ENCODE assay signal across 16 mouse cellular contexts in the genomic region with DNA sequence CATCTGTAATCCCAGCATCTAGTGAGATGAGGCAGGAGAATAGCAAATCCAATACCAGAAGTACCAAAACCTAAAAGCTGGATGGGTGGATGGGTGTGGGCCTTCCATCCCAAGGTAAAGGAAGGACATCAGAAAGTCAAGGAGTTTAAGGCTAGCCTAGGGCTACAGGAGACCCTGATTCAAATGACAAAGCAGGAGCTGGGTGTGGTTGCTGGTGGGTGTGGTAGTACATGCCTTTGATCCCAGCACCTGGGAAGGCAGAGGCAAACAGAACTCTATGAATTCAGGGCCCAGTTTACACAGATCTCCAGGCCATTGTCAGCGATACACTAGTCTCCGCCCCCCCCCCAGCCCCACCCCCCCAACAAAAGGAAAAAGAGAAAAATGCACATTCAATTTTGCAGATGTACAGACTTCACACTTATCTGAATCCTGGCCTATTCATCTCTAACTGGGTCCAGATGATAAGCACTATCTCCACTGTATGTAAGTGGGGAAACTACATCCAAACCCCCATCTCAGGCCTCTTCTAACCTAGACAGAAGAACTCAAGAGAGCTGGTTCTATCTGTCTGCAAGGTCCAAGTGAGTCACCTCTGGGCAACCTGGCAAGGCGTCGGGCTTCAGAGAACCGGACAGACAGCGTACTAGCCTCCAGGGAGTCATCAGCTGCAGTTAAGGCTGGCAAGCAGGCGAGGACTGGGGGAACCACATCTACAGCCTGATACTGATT. TPM values are rescaled to one million over a fixed set of nuclear protein-coding genes. Genes with fewer than 3 reads are reported as not detected.
A peak's percentile ranks its signal among the peaks of the same experiment; 100 is the strongest.
DNase-seq lines count a peak whose midpoint lies in the region; ATAC-seq lines count a peak whose summit lies in the region.
"Had no signal": no experiment of that assay in that cellular context is flagged by ENCODE, and none has a peak within 500 bp of the region (broad histone marks: within the 10 kb centered on the region; RNA-seq: fewer than 3 reads in every experiment).

No protein-coding gene starts in this region.

- H3K4me2 ChIP-seq in liver, embryonic 11.5 days = peak overlapping the region; percentile 43
- H3K4me2 ChIP-seq: hindbrain, embryonic 13.5 days had no signal

- no peaks in the 10 kb centered on the region for H3K27me3 ChIP-seq in liver, embryonic 11.5 days (replicated peaks; ENCODE audit: control insufficient read depth, insufficient read depth, low read length)
- H3K27me3 ChIP-seq: hindbrain, embryonic 13.5 days had no signal

- no peaks in the 10 kb centered on the region for H3K9me3 ChIP-seq in liver, embryonic 11.5 days (ENCODE audit: control insufficient read depth, low read length)
- H3K9me3 ChIP-seq: hindbrain, embryonic 13.5 days had no signal

- H3K4me1 ChIP-seq in liver, embryonic 11.5 days (replicated peaks; ENCODE audit: control insufficient read depth, insufficient read depth, low read length) = peaks cover 46% of the 10 kb centered on the region

- peak; percentile 40 for ATAC-seq in liver, embryonic 11.5 days (replicated peaks; ENCODE audit: low FRiP score)
- ATAC-seq in megakaryocyte-erythroid progenitor cell, adult 5-6 weeks (replicated peaks; ENCODE audit: low FRiP score, low TSS enrichment, poor library complexity, severe bottlenecking) = peak; percentile 7; the same call in 1 of the 2 replicates
- ATAC-seq: CD4-positive, CD25-positive, alpha-beta regulatory T cell, adult 4 months had no signal

- H3K27ac ChIP-seq in liver, embryonic 11.5 days (ENCODE audit: low read depth, low read length) = peak overlapping the region; percentile 57
- H3K27ac ChIP-seq: hindbrain, embryonic 13.5 days had no signal

- WGBS in liver, embryonic 11.5 days = 66% methylated on average over 7 of the region's 7 CpGs

- 0 out of 2 replicates have a peak overlapping the region, but pooled peaks have one; percentile 11 for H3K4me3 ChIP-seq in liver, embryonic 11.5 days (ENCODE audit: low read depth, low read length)
- H3K4me3 ChIP-seq: hindbrain, embryonic 13.5 days had no signal

- H3K9ac ChIP-seq in liver, embryonic 11.5 days (ENCODE audit: low read depth, low read length) = no peak overlapping the region
- H3K9ac ChIP-seq: hindbrain, embryonic 13.5 days had no signal

- H3K36me3 ChIP-seq in liver, embryonic 11.5 days (ENCODE audit: control insufficient read depth, insufficient read depth, low read length) = no peaks in the 10 kb centered on the region; the same call in none of the 2 replicates

- DNase-seq in adrenal gland, postnatal 14 days = peak; percentile 26
- no peak for DNase-seq in adrenal gland, adult 2 months
- DNase-seq in liver, embryonic 11.5 days (ENCODE audit: low spot score) = no peak
- no peak for DNase-seq in liver
- DNase-seq in adipocyte (ENCODE audit: low spot score) = peak; percentile 29
- DNase-seq in right cerebral cortex, postnatal 25 days = no peak
- DNase-seq in left cerebral cortex, adult 8-10 months (ENCODE audit: low spot score in 2 of 2) = no peak
- DNase-seq: adrenal gland, postnatal 10 days; gastrocnemius, postnatal 10 days; kidney, postnatal 4 days; lung, adult 18-20 months; right cerebral cortex, postnatal 4 days; thymus, postnatal 25 days had no signal

RNA-seq across cellular contexts. Expression of gene Ulk1, which starts 5.7 kb away (rescaled TPM):
- 49.0 and 50.7 TPM in 2 replicates for total RNA-seq in adrenal gland, postnatal 14 days (2021)
- total RNA-seq in adrenal gland, adult 2 months (2021) = 10 to 100 TPM; 38.1 to 49.7 TPM
- 71.4 and 95.4 TPM in 2 replicates for polyA plus RNA-seq in adrenal gland, adult 2 months (2012; rRNA removed)
- polyA plus RNA-seq in liver, embryonic 11.5 days (2014; fragmentation: Nextera tagmentation; extraction: Ambion mirVana) = 13.8 and 15.7 TPM in 2 replicates
- 32.2 and 52.2 TPM in 2 replicates for total RNA-seq in megakaryocyte-erythroid progenitor cell, adult 5-6 weeks (2014; fragmentation: Nextera tagmentation)
- total RNA-seq in megakaryocyte-erythroid progenitor cell, adult 5-6 weeks (2017) = 7.8 and 14.8 TPM in 2 replicates
- 10 to 100 TPM; 59.2 to 67.2 (median 66.3) TPM for total RNA-seq in left cerebral cortex, adult 8-10 months (2022)

RNA-seq across cellular contexts. Expression of gene Pus1, which starts 23.7 kb away (rescaled TPM):
- 38.5 and 45.8 TPM in 2 replicates for total RNA-seq in adrenal gland, postnatal 14 days (2021)
- 10 to 100 TPM; 37.0 to 54.3 TPM for total RNA-seq in adrenal gland, adult 2 months (2021)
- polyA plus RNA-seq in adrenal gland, adult 2 months (2012; rRNA removed) = 23.1 and 29.4 TPM in 2 replicates
- 49.8 and 54.3 TPM in 2 replicates for polyA plus RNA-seq in liver, embryonic 11.5 days (2014; fragmentation: Nextera tagmentation; extraction: Ambion mirVana)
- total RNA-seq in megakaryocyte-erythroid progenitor cell, adult 5-6 weeks (2014; fragmentation: Nextera tagmentation) = 57.4 and 74.3 TPM in 2 replicates
- total RNA-seq in megakaryocyte-erythroid progenitor cell, adult 5-6 weeks (2017) = 82.3 and 102 TPM in 2 replicates
- 10 to 100 TPM; 18.6 to 25.2 (median 19.7) TPM for total RNA-seq in left cerebral cortex, adult 8-10 months (2022)

RNA-seq across cellular contexts. Expression of gene Ep400, which starts 33.7 kb away (rescaled TPM):
- total RNA-seq in adrenal gland, postnatal 14 days (2021) = 84.7 and 85.3 TPM in 2 replicates
- 10 to 100 TPM; 69.1 to 90.6 TPM for total RNA-seq in adrenal gland, adult 2 months (2021)
- 68.3 and 74.6 TPM in 2 replicates for polyA plus RNA-seq in adrenal gland, adult 2 months (2012; rRNA removed)
- 42.2 and 44.5 TPM in 2 replicates for polyA plus RNA-seq in liver, embryonic 11.5 days (2014; fragmentation: Nextera tagmentation; extraction: Ambion mirVana)
- 181 and 186 TPM in 2 replicates for total RNA-seq in megakaryocyte-erythroid progenitor cell, adult 5-6 weeks (2014; fragmentation: Nextera tagmentation)
- total RNA-seq in megakaryocyte-erythroid progenitor cell, adult 5-6 weeks (2017) = 56.0 and 71.6 TPM in 2 replicates
- 100 to 1,000 TPM; 103 to 121 (median 118) TPM for total RNA-seq in left cerebral cortex, adult 8-10 months (2022)

RNA-seq across cellular contexts. Expression of gene Hscb, which starts 35.4 kb away (rescaled TPM):
- total RNA-seq in adrenal gland, postnatal 14 days (2021) = 20.0 and 23.0 TPM in 2 replicates
- 10 to 100 TPM; 14.4 to 17.3 TPM for total RNA-seq in adrenal gland, adult 2 months (2021)
- polyA plus RNA-seq in adrenal gland, adult 2 months (2012; rRNA removed) = 9.9 and 10.8 TPM in 2 replicates
- 38.0 and 44.1 TPM in 2 replicates for polyA plus RNA-seq in liver, embryonic 11.5 days (2014; fragmentation: Nextera tagmentation; extraction: Ambion mirVana)
- 44.1 and 53.7 TPM in 2 replicates for total RNA-seq in megakaryocyte-erythroid progenitor cell, adult 5-6 weeks (2014; fragmentation: Nextera tagmentation)
- total RNA-seq in megakaryocyte-erythroid progenitor cell, adult 5-6 weeks (2017) = 44.9 and 106 TPM in 2 replicates
- total RNA-seq in left cerebral cortex, adult 8-10 months (2022) = 10 to 100 TPM; 12.1 to 15.6 (median 13.6) TPM

RNA-seq across cellular contexts. Expression of gene Chek2, which starts 35.6 kb away (rescaled TPM):
- total RNA-seq in adrenal gland, postnatal 14 days (2021) = 5.9 and 6.0 TPM in 2 replicates
- total RNA-seq in adrenal gland, adult 2 months (2021) = 1 to 10 TPM; 3.4 to 3.6 TPM
- polyA plus RNA-seq in adrenal gland, adult 2 months (2012; rRNA removed) = 2.6 and 3.7 TPM in 2 replicates
- 62.6 and 68.2 TPM in 2 replicates for polyA plus RNA-seq in liver, embryonic 11.5 days (2014; fragmentation: Nextera tagmentation; extraction: Ambion mirVana)
- 47.4 and 59.5 TPM in 2 replicates for total RNA-seq in megakaryocyte-erythroid progenitor cell, adult 5-6 weeks (2014; fragmentation: Nextera tagmentation)
- total RNA-seq in megakaryocyte-erythroid progenitor cell, adult 5-6 weeks (2017) = 31.1 and 56.9 TPM in 2 replicates
- total RNA-seq in left cerebral cortex, adult 8-10 months (2022) = 1 to 10 TPM; 1.3 to 1.9 (median 1.6) TPM

Comparison
In these comparisons a context has a peak if more than half of its experiments do, and no peak if none do; other contexts are left out.
1. DNase-seq: peak in adrenal gland, postnatal 14 days (single experiment) and adipocyte (single experiment); none in adrenal gland, adult 2 months (single experiment), liver, embryonic 11.5 days (single experiment), liver (single experiment), right cerebral cortex, postnatal 25 days (single experiment) and left cerebral cortex, adult 8-10 months (0 of 2).